Mouse (Mus musculus): ENCODE results near the gene Per3. TPM values are rescaled to one million over a fixed set of nuclear protein-coding genes. Genes with fewer than 3 reads are reported as not detected.

Gene Per3
- polyA plus RNA-seq, 1 experiment: 2.1 TPM

GRCm38 (mm10) chr4:150973264-150973663, 71.2 kb downstream of the Per3 start:
- no peaks in the 10 kb centered on the region for H3K79me2 ChIP-seq (ENCODE audit: control insufficient read depth, insufficient read depth)
- H3K4me3 ChIP-seq: no peak overlapping the region
- no peaks in the 10 kb centered on the region for H3K36me3 ChIP-seq (ENCODE audit: control insufficient read depth, insufficient read depth)
- peak overlapping the region; percentile 63 for H3K4me2 ChIP-seq (ENCODE audit: low read depth)
- H3ac ChIP-seq (ENCODE audit: control insufficient read depth, insufficient read length): no peak overlapping the region
- no peaks in the 10 kb centered on the region for H3K27me3 ChIP-seq (ENCODE audit: control insufficient read depth, insufficient read depth, insufficient read length)
- no peak for TF ChIP-seq SRF (IDR thresholded peaks at IDR 0.05; ENCODE audit: control insufficient read depth, insufficient read length, low read depth)
- TF ChIP-seq TCF3 (IDR thresholded peaks at IDR 0.05; ENCODE audit: insufficient read length, low read depth): no peak
- peak in 1 of 3 experiments; percentile 46 for TF ChIP-seq MYOD1 (IDR thresholded peaks at IDR 0.05; ENCODE audit: control insufficient read depth in 1 of 3, insufficient read length in 2 of 3, low read depth in 2 of 3)
- no peak for TF ChIP-seq CEBPB (IDR thresholded peaks at IDR 0.05; ENCODE audit: insufficient read depth, poor library complexity, severe bottlenecking)
- no peak for TF ChIP-seq USF1 (IDR thresholded peaks at IDR 0.05; ENCODE audit: low read depth)

- Histone ChIP-seq H3K4me2 (ENCODE audit: low read depth) (no peak overlapping the region), H3K36me3 (ENCODE audit: control insufficient read depth, insufficient read depth) (no peaks in the 10 kb centered on the region), H3K4me3 (no peak overlapping the region), H3K79me2 (ENCODE audit: control insufficient read depth, insufficient read depth) (no peaks in the 10 kb centered on the region), H3ac (ENCODE audit: control insufficient read depth, insufficient read length) (no peak overlapping the region), H3K27me3 (ENCODE audit: control insufficient read depth, insufficient read depth, insufficient read length) (no peaks in the 10 kb centered on the region)
- TF ChIP-seq SRF (IDR thresholded peaks at IDR 0.05; ENCODE audit: control insufficient read depth, insufficient read length, low read depth) (no peak), POLR2AphosphoS2 (IDR thresholded peaks at IDR 0.05; ENCODE audit: insufficient read length, low read depth) (no peak), E2F4 (IDR thresholded peaks at IDR 0.05; ENCODE audit: insufficient read depth) (no peak), TCF12 (IDR thresholded peaks at IDR 0.05; ENCODE audit: insufficient read depth, poor library complexity, severe bottlenecking) (no peak), MYOD1 (IDR thresholded peaks at IDR 0.05; ENCODE audit: control insufficient read depth in 1 of 3, insufficient read length in 2 of 3, low read depth in 2 of 3) (no peak), POLR2A (IDR thresholded peaks at IDR 0.05; ENCODE audit: insufficient read length, low read depth) (no peak), CEBPB (IDR thresholded peaks at IDR 0.05; ENCODE audit: insufficient read depth, poor library complexity, severe bottlenecking) (no peak), MYOG (IDR thresholded peaks at IDR 0.05; ENCODE audit: control insufficient read depth in 1 of 3, insufficient read depth in 1 of 3, insufficient read length in 2 of 3, low read depth in 2 of 3) (no peak), REST (IDR thresholded peaks at IDR 0.05; ENCODE audit: insufficient read depth, insufficient read length) (no peak), TCF3 (IDR thresholded peaks at IDR 0.05; ENCODE audit: insufficient read length, low read depth) (no peak), MAX (IDR thresholded peaks at IDR 0.05; ENCODE audit: low read depth) (no peak), USF1 (IDR thresholded peaks at IDR 0.05; ENCODE audit: low read depth) (no peak)
Observed at GRCm38 (mm10) chr4:150968956-150969355, 75.5 kb downstream of the Per3 start.

- Histone ChIP-seq H3K27me3 (ENCODE audit: control insufficient read depth, insufficient read depth, insufficient read length) (no peaks in the 10 kb centered on the region), H3K79me2 (ENCODE audit: control insufficient read depth, insufficient read depth) (no peaks in the 10 kb centered on the region), H3K4me3 (no peak overlapping the region), H3K36me3 (ENCODE audit: control insufficient read depth, insufficient read depth) (no peaks in the 10 kb centered on the region), H3K4me2 (ENCODE audit: low read depth) (no peak overlapping the region), H3ac (ENCODE audit: control insufficient read depth, insufficient read length) (no peak overlapping the region)
- TF ChIP-seq REST (IDR thresholded peaks at IDR 0.05; ENCODE audit: insufficient read depth, insufficient read length): no peak
- no peak for TF ChIP-seq MYOG (IDR thresholded peaks at IDR 0.05; ENCODE audit: control insufficient read depth in 1 of 3, insufficient read depth in 1 of 3, insufficient read length in 2 of 3, low read depth in 2 of 3)
- TF ChIP-seq TCF12 (IDR thresholded peaks at IDR 0.05; ENCODE audit: insufficient read depth, poor library complexity, severe bottlenecking): no peak
- TF ChIP-seq POLR2A (IDR thresholded peaks at IDR 0.05; ENCODE audit: insufficient read length, low read depth): no peak
- TF ChIP-seq E2F4 (IDR thresholded peaks at IDR 0.05; ENCODE audit: insufficient read depth): no peak
- no peak for TF ChIP-seq TCF3 (IDR thresholded peaks at IDR 0.05; ENCODE audit: insufficient read length, low read depth)
- TF ChIP-seq POLR2AphosphoS2 (IDR thresholded peaks at IDR 0.05; ENCODE audit: insufficient read length, low read depth): no peak
- no peak for TF ChIP-seq CEBPB (IDR thresholded peaks at IDR 0.05; ENCODE audit: insufficient read depth, poor library complexity, severe bottlenecking)
- no peak for TF ChIP-seq USF1 (IDR thresholded peaks at IDR 0.05; ENCODE audit: low read depth)
Observed at GRCm38 (mm10) chr4:150966556-150966955, 77.9 kb downstream of the Per3 start.

- peak overlapping the region; percentile 4 for H3K4me3 ChIP-seq
- no peak overlapping the region for H3ac ChIP-seq (ENCODE audit: control insufficient read depth, insufficient read length)
- no peak overlapping the region for H3K4me2 ChIP-seq (ENCODE audit: low read depth)
- H3K36me3 ChIP-seq (ENCODE audit: control insufficient read depth, insufficient read depth): no peaks in the 10 kb centered on the region
- H3K79me2 ChIP-seq (ENCODE audit: control insufficient read depth, insufficient read depth): no peaks in the 10 kb centered on the region
- H3K27me3 ChIP-seq (ENCODE audit: control insufficient read depth, insufficient read depth, insufficient read length): no peaks in the 10 kb centered on the region
- TF ChIP-seq CEBPB (IDR thresholded peaks at IDR 0.05; ENCODE audit: insufficient read depth, poor library complexity, severe bottlenecking): no peak
- no peak for TF ChIP-seq POLR2A (IDR thresholded peaks at IDR 0.05; ENCODE audit: insufficient read length, low read depth)
- no peak for TF ChIP-seq TCF3 (IDR thresholded peaks at IDR 0.05; ENCODE audit: insufficient read length, low read depth)
- no peak for TF ChIP-seq REST (IDR thresholded peaks at IDR 0.05; ENCODE audit: insufficient read depth, insufficient read length)
- TF ChIP-seq MAX (IDR thresholded peaks at IDR 0.05; ENCODE audit: low read depth): no peak
Observed at GRCm38 (mm10) chr4:150965555-150965951, 78.9 kb downstream of the Per3 start.

GRCm38 (mm10) chr4:150964635-150965554, 79.6 kb downstream of the Per3 start:
- Histone ChIP-seq H3K4me3 (peak overlapping the region; percentile 4), H3K36me3 (ENCODE audit: control insufficient read depth, insufficient read depth) (no peaks in the 10 kb centered on the region), H3K4me2 (ENCODE audit: low read depth) (peak overlapping the region; percentile 81), H3K79me2 (ENCODE audit: control insufficient read depth, insufficient read depth) (no peaks in the 10 kb centered on the region), H3K27me3 (ENCODE audit: control insufficient read depth, insufficient read depth, insufficient read length) (no peaks in the 10 kb centered on the region), H3ac (ENCODE audit: control insufficient read depth, insufficient read length) (no peak overlapping the region)
- no peak for TF ChIP-seq CEBPB (IDR thresholded peaks at IDR 0.05; ENCODE audit: insufficient read depth, poor library complexity, severe bottlenecking)
- no peak for TF ChIP-seq POLR2A (IDR thresholded peaks at IDR 0.05; ENCODE audit: insufficient read length, low read depth)
- TF ChIP-seq TCF12 (IDR thresholded peaks at IDR 0.05; ENCODE audit: insufficient read depth, poor library complexity, severe bottlenecking): no peak
- no peak for TF ChIP-seq SRF (IDR thresholded peaks at IDR 0.05; ENCODE audit: control insufficient read depth, insufficient read length, low read depth)
- TF ChIP-seq REST (IDR thresholded peaks at IDR 0.05; ENCODE audit: insufficient read depth, insufficient read length): no peak
- peak in 1 of 3 experiments; percentile 44 for TF ChIP-seq MYOG (IDR thresholded peaks at IDR 0.05; ENCODE audit: control insufficient read depth in 1 of 3, insufficient read depth in 1 of 3, insufficient read length in 2 of 3, low read depth in 2 of 3)
- no peak for TF ChIP-seq POLR2AphosphoS2 (IDR thresholded peaks at IDR 0.05; ENCODE audit: insufficient read length, low read depth)
- TF ChIP-seq MYOD1 (IDR thresholded peaks at IDR 0.05; ENCODE audit: control insufficient read depth in 1 of 3, insufficient read length in 2 of 3, low read depth in 2 of 3): peak in 1 of 3 experiments; percentile 44
- TF ChIP-seq TCF3 (IDR thresholded peaks at IDR 0.05; ENCODE audit: insufficient read length, low read depth): no peak
- TF ChIP-seq MAX (IDR thresholded peaks at IDR 0.05; ENCODE audit: low read depth): no peak
- no peak for TF ChIP-seq E2F4 (IDR thresholded peaks at IDR 0.05; ENCODE audit: insufficient read depth)
- peak; percentile 68 for TF ChIP-seq USF1 (IDR thresholded peaks at IDR 0.05; ENCODE audit: low read depth)

All from myocyte (in vitro differentiated cells).